Mouse (Mus musculus) kidney, adult 2 months (tissue): ENCODE results near the gene Aplp1.

Experiments used
- CTCF ChIP-seq: fragments of 200-500 bp; conservative IDR thresholded peaks from 2 replicates; pipeline ENCODE4 v1.5.1; 2011; ENCODE audit warnings: low read depth, mild to moderate bottlenecking, control low read depth, low read length, moderate library complexity, mixed read lengths; ENCODE audit not compliant: insufficient read depth, insufficient read length
- POLR2A ChIP-seq: fragments of 200-500 bp; IDR thresholded peaks from one replicate; pipeline ENCODE4 v1.6.1; 2011; ENCODE audit warnings: low read depth, low read length, control low read depth

DNA sequence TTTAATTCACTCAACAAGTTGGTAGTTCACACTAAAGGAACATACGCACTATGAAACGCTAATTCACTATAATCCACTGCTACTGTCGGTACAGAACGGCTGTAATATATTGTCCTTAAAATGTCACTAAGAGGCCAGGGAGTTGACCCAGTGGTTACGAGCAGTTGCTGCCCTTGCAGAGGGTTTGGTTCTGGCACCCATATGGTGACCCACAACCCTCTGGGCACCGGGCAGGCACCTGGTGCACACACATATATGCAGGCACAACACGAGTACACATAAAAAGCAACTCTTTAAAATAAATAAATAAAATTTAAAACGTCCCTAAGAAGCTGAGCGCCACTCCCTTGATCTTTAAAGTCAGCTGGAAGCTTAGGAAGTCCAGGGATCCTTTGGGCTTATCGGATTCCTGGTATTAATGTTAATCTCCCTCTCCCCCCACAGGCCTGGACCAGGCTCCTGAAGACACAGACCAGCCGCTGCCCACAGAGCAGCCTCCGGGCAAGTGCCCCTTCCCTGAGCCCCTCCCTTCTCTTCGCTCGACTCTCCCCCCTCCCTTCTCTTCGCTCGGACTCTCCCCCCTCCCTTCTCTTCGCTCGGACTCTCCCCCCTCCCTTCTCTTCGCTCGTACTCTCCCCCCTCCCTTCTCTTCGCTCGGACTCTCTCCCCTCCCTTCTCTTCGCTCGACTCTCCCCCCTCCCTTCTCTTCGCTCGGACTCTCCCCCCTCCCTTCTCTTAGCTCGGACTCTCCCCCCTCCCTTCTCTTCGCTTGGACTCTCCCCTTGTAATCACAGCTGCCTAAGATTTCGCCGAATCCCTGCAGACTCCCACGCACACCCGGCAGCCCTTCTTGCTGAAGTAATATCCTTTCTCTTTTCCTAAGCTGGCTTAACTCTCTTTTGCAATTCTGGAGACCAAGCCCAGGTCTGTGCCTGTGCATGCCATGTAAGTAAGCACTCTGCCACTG is 32.4 kb upstream of the Aplp1 start:
- no peak for TF ChIP-seq POLR2A
- no peak for TF ChIP-seq CTCF
